ENCODE assay signal across 9 mouse cellular contexts in the genomic region with DNA sequence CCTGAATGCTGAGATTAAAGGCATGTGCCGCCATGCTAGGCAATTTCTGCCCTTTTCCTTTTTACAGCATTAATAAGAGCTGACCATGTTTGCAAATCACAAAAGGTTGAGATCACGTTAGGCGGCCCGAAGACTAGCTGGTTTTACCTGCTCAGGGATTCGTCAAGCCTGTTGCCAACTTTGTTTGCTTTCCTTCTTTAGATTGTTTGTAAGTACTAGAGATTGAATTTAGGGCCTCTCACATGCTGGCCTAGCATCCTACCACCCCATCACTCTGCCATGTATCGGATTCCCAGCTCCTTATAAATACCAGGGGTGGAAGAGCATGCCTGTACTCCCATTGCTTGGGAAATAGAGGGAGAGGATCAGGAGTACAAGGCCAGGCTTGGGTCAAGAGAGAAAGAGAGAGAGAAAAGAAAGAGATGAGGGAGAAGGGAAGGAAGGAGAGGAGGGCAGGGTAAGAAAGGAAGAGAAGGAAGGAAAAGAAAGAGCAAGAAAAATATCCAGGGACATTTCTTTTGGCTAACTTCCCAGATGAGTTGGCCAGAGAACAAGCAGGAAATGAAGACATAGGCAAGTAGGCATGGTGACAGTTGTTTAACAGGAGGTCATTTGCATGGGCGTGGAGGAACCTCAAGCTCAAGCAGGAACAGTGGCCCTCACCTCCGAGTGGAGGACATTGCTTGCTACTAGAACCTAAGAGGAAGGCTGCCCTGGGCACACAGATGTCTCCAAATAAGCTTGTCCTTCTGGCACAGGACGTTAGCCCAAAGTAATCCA. TPM values are rescaled to one million over a fixed set of nuclear protein-coding genes. Genes with fewer than 3 reads are reported as not detected.
DNase-seq lines count a peak whose midpoint lies in the region; ATAC-seq and TF ChIP-seq lines count a peak whose summit lies in the region.
"Had no signal": no experiment of that assay in that cellular context is flagged by ENCODE, and none has a peak within 500 bp of the region (broad histone marks: within the 10 kb centered on the region; RNA-seq: fewer than 3 reads in every experiment).

No protein-coding gene starts in this region.

- peak; percentile 58 for DNase-seq in adrenal gland, postnatal 14 days
- no peak for DNase-seq in adrenal gland, postnatal 25 days
- DNase-seq in midbrain, embryonic 11.5 days (ENCODE audit: low spot score, missing footprints), result peak; percentile 23
- no peak for DNase-seq in midbrain, postnatal 0 days (ENCODE audit: low spot score)
- DNase-seq in retina, postnatal 1 day, result no peak
- DNase-seq in cerebellum, adult 8-10 months, result no peak
- DNase-seq: thymus, adult 2 months had no signal

- WGBS in midbrain, embryonic 11.5 days, result 86% methylated on average over 9 of the region's 9 CpGs
- 80% methylated on average over 9 of the region's 9 CpGs for WGBS in midbrain, postnatal 0 days
- WGBS in lung, embryonic 15.5 days, result 50% methylated on average over 9 of the region's 9 CpGs

- no peak overlapping the region for H3K27ac ChIP-seq in midbrain, embryonic 11.5 days (ENCODE audit: low read depth, low read length)
- H3K27ac ChIP-seq in midbrain, postnatal 0 days (ENCODE audit: low read depth, low read length), result no peak overlapping the region
- H3K27ac ChIP-seq in lung, embryonic 15.5 days, result peak overlapping the region; percentile 72

- no peak overlapping the region for H3K4me3 ChIP-seq in midbrain, embryonic 11.5 days (ENCODE audit: low read depth, low read length)
- H3K4me3 ChIP-seq in midbrain, postnatal 0 days (ENCODE audit: low read depth, low read length), result no peak overlapping the region
- H3K4me3 ChIP-seq in lung, embryonic 15.5 days, result no peak overlapping the region

- no peaks in the 10 kb centered on the region for H3K4me1 ChIP-seq in midbrain, embryonic 11.5 days (ENCODE audit: control insufficient read depth, insufficient read depth, low read length)
- H3K4me1 ChIP-seq in midbrain, postnatal 0 days (ENCODE audit: insufficient read depth, low read length), result no peaks in the 10 kb centered on the region
- peaks cover 14% of the 10 kb centered on the region for H3K4me1 ChIP-seq in lung, embryonic 15.5 days

- no peak for ATAC-seq in midbrain, embryonic 11.5 days (ENCODE audit: low FRiP score)
- ATAC-seq in midbrain, postnatal 0 days (ENCODE audit: low FRiP score), result no peak
- no peak for ATAC-seq in lung, embryonic 15.5 days (ENCODE audit: borderline replicate concordance, extremely low read depth, low FRiP score, low TSS enrichment)
- ATAC-seq in CD4-positive, CD25-positive, alpha-beta regulatory T cell, adult 4 months, result no peak

- no peaks in the 10 kb centered on the region for H3K36me3 ChIP-seq in midbrain, embryonic 11.5 days (ENCODE audit: control insufficient read depth, insufficient read depth, low read length)
- H3K36me3 ChIP-seq in midbrain, postnatal 0 days (ENCODE audit: insufficient read depth, low read length), result no peaks in the 10 kb centered on the region
- no peaks in the 10 kb centered on the region for H3K36me3 ChIP-seq in lung, embryonic 15.5 days

- H3K27me3 ChIP-seq in midbrain, embryonic 11.5 days (ENCODE audit: control insufficient read depth, insufficient read depth, low read length), result no peaks in the 10 kb centered on the region
- no peaks in the 10 kb centered on the region for H3K27me3 ChIP-seq in midbrain, postnatal 0 days (ENCODE audit: insufficient read depth, low read length)
- no peaks in the 10 kb centered on the region for H3K27me3 ChIP-seq in lung, embryonic 15.5 days

- H3K4me2 ChIP-seq in midbrain, embryonic 11.5 days, result no peak overlapping the region
- H3K4me2 ChIP-seq in midbrain, postnatal 0 days (ENCODE audit: low read depth, low read length, poor library complexity, severe bottlenecking), result no peak overlapping the region
- H3K4me2 ChIP-seq in lung, embryonic 15.5 days, result 0 out of 2 replicates have a peak overlapping the region, but pooled peaks have one; percentile 7

- no peak overlapping the region for H3K9ac ChIP-seq in midbrain, embryonic 11.5 days (ENCODE audit: low read length)
- no peak overlapping the region for H3K9ac ChIP-seq in midbrain, postnatal 0 days (replicated peaks; ENCODE audit: low read length, poor library complexity, severe bottlenecking)
- H3K9ac ChIP-seq in lung, embryonic 15.5 days, result no peak overlapping the region

- no peaks in the 10 kb centered on the region for H3K9me3 ChIP-seq in midbrain, embryonic 11.5 days (ENCODE audit: control insufficient read depth, low read length)
- no peaks in the 10 kb centered on the region for H3K9me3 ChIP-seq in midbrain, postnatal 0 days (ENCODE audit: low read length)
- H3K9me3 ChIP-seq in lung, embryonic 15.5 days, result no peaks in the 10 kb centered on the region

- TF ChIP-seq CTCF in midbrain, postnatal 0 days (IDR thresholded peaks at IDR 0.05), result no peak

RNA-seq across cellular contexts. Expression of a gene that starts 32.8 kb away (rescaled TPM):
- 20.0 and 22.1 TPM in 2 replicates for total RNA-seq in adrenal gland, postnatal 14 days (2021)
- 38.3 and 38.6 TPM in 2 replicates for total RNA-seq in adrenal gland, postnatal 25 days (2021)
- 5.4 and 6.1 TPM in 2 replicates for polyA plus RNA-seq in midbrain, embryonic 11.5 days (2014; fragmentation: Nextera tagmentation; extraction: Ambion mirVana)
- total RNA-seq in midbrain, postnatal 0 days (2014; rRNA removed), result 5.8 and 6.1 TPM in 2 replicates
- 4.2 and 4.3 TPM in 2 replicates for polyA plus RNA-seq in midbrain, postnatal 0 days (2015; fragmentation: Nextera tagmentation; extraction: Ambion mirVana)
- 9.0 and 9.4 TPM in 2 replicates for polyA plus RNA-seq in lung, embryonic 15.5 days (2015; fragmentation: Nextera tagmentation; extraction: Ambion mirVana)
- polyA plus RNA-seq in CD4-positive, CD25-positive, alpha-beta regulatory T cell, adult 4 months (2017; shearing (Covaris generic)), result 10 to 100 TPM in 1 of 2 experiments, 1 to 10 TPM in 1; 7.4 to 11.2 TPM

RNA-seq across cellular contexts. Expression of a gene that starts 47.6 kb away (rescaled TPM):
- total RNA-seq in adrenal gland, postnatal 14 days (2021), result 5.3 and 6.8 TPM in 2 replicates
- total RNA-seq in adrenal gland, postnatal 25 days (2021), result 4.3 and 4.8 TPM in 2 replicates
- polyA plus RNA-seq in midbrain, embryonic 11.5 days (2014; fragmentation: Nextera tagmentation; extraction: Ambion mirVana), result 94.8 and 114 TPM in 2 replicates
- 66.6 and 67.1 TPM in 2 replicates for total RNA-seq in midbrain, postnatal 0 days (2014; rRNA removed)
- 167 TPM in 2 replicates for polyA plus RNA-seq in midbrain, postnatal 0 days (2015; fragmentation: Nextera tagmentation; extraction: Ambion mirVana)
- 23.7 and 24.9 TPM in 2 replicates for polyA plus RNA-seq in lung, embryonic 15.5 days (2015; fragmentation: Nextera tagmentation; extraction: Ambion mirVana)
- polyA plus RNA-seq in CD4-positive, CD25-positive, alpha-beta regulatory T cell, adult 4 months (2017; shearing (Covaris generic)), result under 1 TPM; 0.23 to 0.51 TPM

Comparison
In these comparisons a context has a peak if more than half of its experiments do, and no peak if none do; other contexts are left out.
1. DNase-seq: peak in adrenal gland, postnatal 14 days (single experiment) and midbrain, embryonic 11.5 days (single experiment); none in adrenal gland, postnatal 25 days (single experiment), midbrain, postnatal 0 days (single experiment), retina, postnatal 1 day (single experiment) and cerebellum, adult 8-10 months (single experiment).
2. RNA of a gene that starts 47.6 kb away (polyA plus RNA-seq): 167 TPM in midbrain, postnatal 0 days, 94.8 to 114 TPM in midbrain, embryonic 11.5 days and 23.7 to 24.9 TPM in lung, embryonic 15.5 days; 0.23 to 0.51 TPM in CD4-positive, CD25-positive, alpha-beta regulatory T cell, adult 4 months; every median in the first group is over 10 times any median in the second.